Mouse (Mus musculus): ENCODE measurements around the gene Sigmar1. TPM values are rescaled to one million over a fixed set of nuclear protein-coding genes. Genes with fewer than 3 reads are reported as not detected.

Gene Sigmar1
- total RNA-seq, 2 experiments from 2014 or later = 49.5 to 58.6 TPM

DNA sequence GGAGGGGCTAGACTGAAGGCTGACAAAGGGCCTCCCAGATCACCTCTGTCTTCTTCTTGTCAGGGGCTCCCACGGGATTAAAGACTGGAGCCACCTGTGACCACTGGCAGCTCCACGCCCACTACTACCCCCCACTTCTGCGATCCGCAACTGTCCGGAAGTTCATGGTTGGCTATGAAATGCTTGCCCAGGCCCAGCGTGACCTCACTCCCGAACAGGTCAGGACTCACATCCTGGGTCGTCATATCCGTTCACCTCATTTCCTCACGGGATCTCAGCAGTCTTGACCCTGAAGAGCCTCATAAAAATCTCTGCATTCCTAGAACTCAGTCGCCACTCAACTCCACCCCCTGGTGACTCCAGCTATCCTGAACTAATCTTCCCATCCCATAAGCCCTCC is 2.1 kb upstream of the Sigmar1 start:
- DNase-seq (ENCODE audit: low spot score in 2 of 2) = no peak

DNA sequence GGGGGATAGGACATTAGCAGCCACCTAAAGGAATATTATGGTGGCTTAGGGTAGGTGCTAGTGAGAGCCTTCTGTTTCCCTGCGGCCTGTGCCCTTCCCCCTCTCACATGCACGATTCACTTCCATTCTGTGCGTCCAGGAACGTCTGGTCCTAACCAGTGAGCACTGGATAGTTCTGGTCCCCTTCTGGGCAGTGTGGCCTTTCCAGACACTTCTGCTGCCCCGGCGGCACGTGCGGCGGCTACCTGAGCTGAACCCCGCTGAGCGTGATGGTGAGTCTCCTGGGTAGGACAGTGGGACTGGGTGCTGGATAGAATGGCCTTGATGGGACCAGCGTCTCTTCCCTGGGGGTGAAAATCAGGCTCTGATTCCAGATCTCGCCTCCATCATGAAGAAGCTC is 1.4 kb upstream of the Sigmar1 start:
- DNase-seq (ENCODE audit: low spot score in 2 of 2) = no peak

DNA sequence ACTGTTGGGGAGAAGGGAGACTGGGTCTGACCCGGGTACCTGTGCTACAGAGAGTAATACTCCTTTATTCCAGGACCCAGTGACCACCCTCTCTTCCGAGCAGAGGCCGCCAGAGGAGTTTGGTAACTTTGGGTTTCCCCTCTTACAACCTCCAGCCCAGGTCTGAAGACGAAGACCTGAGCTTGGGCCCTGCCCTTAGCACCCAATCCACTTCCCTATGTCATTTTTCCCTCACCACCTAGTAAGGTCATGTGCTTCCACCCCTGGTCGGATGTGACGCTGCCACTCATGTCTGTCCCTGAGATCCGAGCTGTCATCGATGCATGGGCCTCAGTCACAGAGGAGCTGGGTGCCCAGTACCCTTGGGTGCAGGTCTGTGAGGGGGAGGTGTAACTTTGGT is 483 bp upstream of the Sigmar1 start:
- DNase-seq (ENCODE audit: low spot score in 2 of 2) = no peak

DNA sequence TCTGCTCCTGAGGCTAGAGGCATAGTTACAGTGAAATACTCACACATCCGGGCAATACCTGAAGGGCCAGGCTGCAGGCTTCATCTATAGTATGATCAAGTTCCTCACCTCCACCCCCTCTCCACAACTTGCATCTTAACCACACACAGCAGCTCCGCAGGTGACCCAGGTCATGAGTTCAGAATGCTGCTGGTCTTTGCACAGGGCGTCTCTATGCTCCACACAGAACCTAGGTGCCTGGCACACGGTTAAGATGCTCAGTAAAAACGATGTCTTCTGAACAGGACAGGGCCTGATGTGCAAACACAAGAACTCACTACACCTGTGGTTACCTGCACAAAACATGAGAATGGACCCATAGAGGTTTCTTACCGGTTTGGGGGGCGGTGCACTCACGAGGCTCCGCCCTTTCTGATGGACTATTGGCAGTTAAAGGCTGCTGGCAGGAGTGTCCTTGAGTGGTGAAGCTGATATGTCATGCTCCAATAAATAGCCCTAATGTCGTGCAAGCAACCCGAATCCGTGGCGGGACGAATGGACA is 1.1 kb downstream of the Sigmar1 start, which contains the start of gene Galt:
TSS of gene Galt (plus strand) at position 432 of the 541 bp plus-strand sequence.
- no peak for DNase-seq (ENCODE audit: low spot score in 2 of 2)

DNA sequence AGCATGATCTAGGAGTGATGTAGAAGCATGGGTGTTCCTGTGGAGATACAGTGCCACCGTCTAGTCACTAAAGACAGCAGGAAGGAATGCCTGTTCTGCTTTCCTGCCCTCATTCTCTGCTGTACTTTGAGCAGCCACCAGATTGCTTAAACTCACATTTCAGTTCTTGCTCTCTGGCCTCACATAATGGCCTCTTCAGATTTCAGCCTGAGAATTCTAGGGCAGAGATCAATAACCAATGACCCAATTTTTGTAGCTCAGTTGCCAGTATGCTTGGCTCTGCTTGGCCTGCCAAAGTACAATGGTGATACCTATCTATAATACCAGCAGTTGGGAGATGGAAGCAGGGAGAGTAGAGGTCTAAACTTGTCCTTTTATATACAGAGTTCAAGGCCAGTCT is 10.9 kb downstream of the Sigmar1 start:
- no peak for DNase-seq (ENCODE audit: low spot score in 2 of 2)

GRCm38 (mm10) chr4:41744131-41744530 is 11.8 kb downstream of the Sigmar1 start:
- no peak for DNase-seq (ENCODE audit: low spot score in 2 of 2)

DNA sequence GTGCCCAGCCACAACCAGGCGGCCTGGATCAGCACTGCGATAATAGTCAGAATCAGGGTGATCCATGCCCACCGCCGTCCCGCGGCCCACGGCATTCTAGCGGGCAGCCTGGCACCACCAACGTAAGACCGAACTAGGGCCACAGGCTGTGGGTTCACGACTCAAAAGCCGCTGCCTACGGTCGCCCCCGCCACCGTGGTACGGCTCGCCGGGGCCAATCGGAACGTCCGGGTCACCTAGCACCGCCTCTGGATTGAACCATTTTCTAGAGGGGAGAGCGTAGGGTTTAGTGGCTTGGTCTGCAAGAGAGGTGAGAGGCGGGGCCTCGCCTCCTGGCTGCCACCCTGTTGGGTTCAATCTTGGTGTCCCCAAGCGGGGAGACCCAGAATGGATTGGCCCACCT is 14.8 kb downstream of the Sigmar1 start:
- DNase-seq (ENCODE audit: low spot score in 2 of 2) = peak; percentile 89 to 95

DNA sequence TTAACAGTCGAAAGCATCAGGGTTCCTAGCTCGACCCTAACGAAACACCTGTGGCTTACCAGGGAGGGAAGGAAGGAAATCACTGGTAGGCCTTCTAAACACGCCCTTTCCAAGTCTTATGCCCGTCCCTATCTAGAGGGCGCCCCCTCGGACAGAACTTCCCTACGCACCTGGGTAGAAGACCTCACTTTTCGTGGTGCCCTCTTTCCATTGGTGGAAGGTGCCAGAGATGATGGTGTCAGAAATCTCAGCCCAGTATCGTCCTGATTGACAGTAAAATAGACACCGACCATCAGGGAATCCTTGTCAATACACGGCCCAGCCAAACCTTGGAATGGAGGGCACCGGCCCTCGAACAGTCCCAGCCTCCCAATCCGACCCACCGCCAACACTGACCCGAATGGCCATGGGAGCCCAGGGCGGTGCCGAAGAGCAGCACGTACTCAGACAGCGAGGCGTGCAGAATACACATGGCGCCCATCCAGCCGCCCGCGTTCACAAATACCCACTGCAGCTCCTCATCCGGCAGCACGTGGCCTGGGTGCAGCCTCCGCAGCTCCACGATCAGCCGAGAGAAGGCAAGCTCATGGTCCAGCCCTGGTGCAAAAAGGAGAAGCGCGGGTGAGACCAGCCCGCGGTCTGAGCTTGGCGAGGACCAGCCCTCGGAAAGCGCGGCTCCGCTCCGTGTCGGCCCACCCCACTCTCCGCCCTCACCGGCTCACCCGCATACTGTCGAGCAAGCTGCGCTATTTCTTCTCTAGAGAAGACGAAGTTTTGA is 15.4 kb downstream of the Sigmar1 start:
- DNase-seq (ENCODE audit: low spot score in 2 of 2) = peak; percentile 70 to 82

- no peak for DNase-seq (ENCODE audit: low spot score in 2 of 2)
Observed at GRCm38 (mm10) chr4:41739260-41739659, 16.7 kb downstream of the Sigmar1 start.

DNA sequence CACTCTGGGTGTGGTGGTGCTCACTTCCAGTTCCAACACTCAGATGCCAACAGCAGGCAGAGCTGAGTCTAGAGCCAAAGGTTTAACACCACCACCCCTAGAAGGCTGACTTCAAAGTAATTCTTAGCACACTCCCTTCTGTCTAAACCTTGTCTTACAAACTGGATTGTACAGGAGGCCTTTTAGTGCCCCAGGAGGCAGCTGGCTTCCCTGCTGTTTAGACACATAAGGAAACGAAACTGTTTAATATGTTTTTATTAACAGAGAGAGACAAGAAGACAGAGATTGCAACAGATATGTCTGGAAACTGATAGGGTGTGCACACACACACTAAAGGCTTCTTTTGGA is 17.7 kb downstream of the Sigmar1 start:
- no peak for DNase-seq (ENCODE audit: low spot score in 2 of 2)

- peak; percentile 71 to 76 for DNase-seq (ENCODE audit: low spot score in 2 of 2)
Observed at GRCm38 (mm10) chr4:41737602-41738255, 18.2 kb downstream of the Sigmar1 start.

DNA sequence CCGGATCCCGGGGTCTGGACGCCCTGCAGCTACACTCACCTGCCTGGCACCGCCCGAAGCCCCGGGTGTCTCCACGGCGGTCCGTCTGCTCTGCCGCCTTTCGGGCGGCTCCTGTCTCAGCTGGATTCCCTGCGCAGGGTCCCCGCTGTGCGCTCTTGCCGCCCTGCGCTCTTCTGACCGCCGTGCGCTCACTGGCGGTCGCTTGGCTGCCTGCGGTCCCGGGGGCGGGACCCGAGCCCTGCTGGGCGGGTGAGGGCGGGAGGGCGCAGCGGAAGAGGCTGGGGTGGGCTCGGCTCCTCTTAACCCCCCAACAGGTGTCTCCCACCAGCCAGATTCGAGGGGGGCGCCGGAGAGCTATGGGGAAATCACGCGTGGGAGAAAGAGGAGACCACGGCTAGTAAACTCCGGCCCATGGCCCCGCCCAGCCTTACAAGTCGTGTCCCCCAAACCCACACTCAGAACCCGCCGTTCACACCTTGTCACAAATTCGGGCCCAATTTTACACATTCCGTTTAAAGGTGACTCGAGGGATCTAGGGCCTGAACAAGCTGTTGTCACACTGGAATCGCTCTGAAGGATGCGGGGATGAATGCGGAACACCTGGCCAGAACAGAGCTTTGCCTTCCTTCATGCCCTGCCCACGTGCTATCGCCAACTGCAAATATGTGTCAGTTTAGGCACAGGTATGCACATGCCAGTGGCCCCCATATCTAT is 24.7 kb downstream of the Sigmar1 start, which contains the start of gene Arid3c:
TSS of gene Arid3c (minus strand) at position 91 of the 714 bp plus-strand sequence.
- no peak for DNase-seq (ENCODE audit: low spot score in 2 of 2)

GRCm38 (mm10) chr4:41726826-41727621 is 28.9 kb downstream of the Sigmar1 start:
- no peak for DNase-seq (ENCODE audit: low spot score in 2 of 2)

GRCm38 (mm10) chr4:41722918-41723351 is 33.0 kb downstream of the Sigmar1 start, which contains the start of gene Dctn3:
Gene Dctn3, minus strand, starts transcription at chr4:41723170.
- peak; percentile 85 to 92 for DNase-seq (ENCODE audit: low spot score in 2 of 2)

- no peak for DNase-seq (ENCODE audit: low spot score in 2 of 2)
Observed at GRCm38 (mm10) chr4:41716834-41717233, 39.1 kb downstream of the Sigmar1 start.

GRCm38 (mm10) chr4:41715596-41715995 is 40.4 kb downstream of the Sigmar1 start:
- DNase-seq (ENCODE audit: low spot score in 2 of 2) = peak in 1 of 2 experiments; percentile 72

GRCm38 (mm10) chr4:41715082-41715481 is 40.9 kb downstream of the Sigmar1 start:
- DNase-seq (ENCODE audit: low spot score in 2 of 2) = no peak

- DNase-seq (ENCODE audit: low spot score in 2 of 2) = peak; percentile 76 to 80
Observed at GRCm38 (mm10) chr4:41714276-41714675, 41.7 kb downstream of the Sigmar1 start.

- DNase-seq (ENCODE audit: low spot score in 2 of 2) = peak; percentile 76 to 87
Observed at GRCm38 (mm10) chr4:41713197-41714067, 42.5 kb downstream of the Sigmar1 start, which contains the start of gene Rpp25l. Gene Rpp25l, minus strand, starts transcription at chr4:41713534.
